In the genomic region with DNA sequence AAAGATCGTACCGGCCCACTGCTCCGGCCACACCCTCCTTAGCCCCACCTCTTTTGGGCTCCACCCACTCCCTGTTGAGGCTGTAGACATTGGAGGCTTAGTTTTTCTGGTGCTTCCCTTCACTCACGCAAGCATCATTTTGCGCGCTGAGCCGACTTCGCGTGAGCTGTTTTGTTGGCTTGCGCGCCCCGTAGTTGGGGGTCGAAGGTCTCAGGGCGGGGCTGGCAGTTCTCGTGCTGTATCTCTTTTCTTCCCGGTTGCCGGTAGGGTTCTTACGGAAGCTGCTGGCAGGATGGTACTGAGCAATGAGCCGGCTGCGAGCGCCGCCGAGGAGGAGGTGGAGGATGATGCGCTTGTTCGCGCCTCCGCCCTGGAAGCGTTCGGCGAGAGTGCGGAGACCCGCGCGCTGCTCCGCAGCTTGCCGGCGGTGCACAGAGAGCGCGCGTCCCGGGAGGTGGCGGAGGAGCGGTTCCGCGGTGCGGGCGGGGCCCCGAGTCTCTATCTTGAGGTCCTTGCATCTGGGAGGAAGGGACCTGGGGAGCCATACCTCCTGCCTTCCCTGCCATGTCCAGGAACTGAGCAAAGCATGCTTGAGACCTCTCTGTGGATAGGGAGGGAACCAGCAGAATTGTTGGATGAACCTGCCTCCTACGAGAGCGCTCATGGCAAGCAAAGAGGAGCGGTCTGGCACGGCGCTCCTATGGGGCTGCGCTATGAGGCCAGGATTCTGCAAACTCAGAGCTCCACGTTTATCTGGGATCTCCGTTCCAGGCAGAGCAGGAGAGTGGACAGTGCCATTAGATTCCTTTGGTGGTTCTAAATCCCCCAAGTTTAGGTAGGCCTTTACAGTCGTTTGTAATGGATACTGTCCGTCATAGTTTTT, we compare ENCODE assay signal across 8 mouse cellular contexts. TPM values are rescaled to one million over a fixed set of nuclear protein-coding genes. Genes with fewer than 3 reads are reported as not detected.
A peak's percentile ranks its signal among the peaks of the same experiment; 100 is the strongest.
DNase-seq lines count a peak whose midpoint lies in the region; ATAC-seq lines count a peak whose summit lies in the region.

Gene Tbcd, plus strand, starts transcription at position 197 of the 883 bp plus-strand sequence.

- no peaks in the 10 kb centered on the region for H3K9me3 ChIP-seq in heart, embryonic 13.5 days
- no peaks in the 10 kb centered on the region for H3K9me3 ChIP-seq in liver, embryonic 12.5 days (replicated peaks)
- no peaks in the 10 kb centered on the region for H3K9me3 ChIP-seq in stomach, embryonic 15.5 days

- under 1% methylated on average over 58 of the region's 58 CpGs for WGBS in heart, embryonic 13.5 days
- WGBS in liver, embryonic 12.5 days (ENCODE audit: insufficient replicate concordance) = under 1% methylated on average over 58 of the region's 58 CpGs
- WGBS in stomach, embryonic 15.5 days = under 1% methylated on average over 58 of the region's 58 CpGs

- peak within 1 kb of the TSS; percentile 85 for H3K4me2 ChIP-seq in heart, embryonic 13.5 days
- H3K4me2 ChIP-seq in liver, embryonic 12.5 days = peak within 1 kb of the TSS; percentile 83
- peak within 1 kb of the TSS; percentile 80 for H3K4me2 ChIP-seq in stomach, embryonic 15.5 days

- peak within 1 kb of the TSS; percentile 84 for H3K9ac ChIP-seq in heart, embryonic 13.5 days
- H3K9ac ChIP-seq in liver, embryonic 12.5 days = peak within 1 kb of the TSS; percentile 72
- peak within 1 kb of the TSS; percentile 52 for H3K9ac ChIP-seq in stomach, embryonic 15.5 days

- no peak within 1 kb of the TSS for H3K27ac ChIP-seq in brown adipose tissue, adult 24 weeks (replicated peaks; ENCODE audit: low read depth, low read length)
- peak within 1 kb of the TSS; percentile 70 for H3K27ac ChIP-seq in heart, embryonic 13.5 days (replicated peaks)
- peak within 1 kb of the TSS; percentile 89 for H3K27ac ChIP-seq in liver, embryonic 12.5 days
- H3K27ac ChIP-seq in stomach, embryonic 15.5 days = peak within 1 kb of the TSS; percentile 76

- peaks cover 7% of the 10 kb centered on the region for H3K4me1 ChIP-seq in brown adipose tissue, adult 24 weeks (ENCODE audit: control insufficient read depth, insufficient read depth, insufficient read length, low read length)
- peaks cover 18% of the 10 kb centered on the region for H3K4me1 ChIP-seq in heart, embryonic 13.5 days
- peaks cover 45% of the 10 kb centered on the region for H3K4me1 ChIP-seq in liver, embryonic 12.5 days
- peaks cover 6% of the 10 kb centered on the region; the same call in 1 of the 2 replicates for H3K4me1 ChIP-seq in stomach, embryonic 15.5 days

- H3K27me3 ChIP-seq in heart, embryonic 13.5 days (replicated peaks) = peaks cover 3% of the 10 kb centered on the region; the same call in 1 of the 2 replicates
- peaks cover 12% of the 10 kb centered on the region; the same call in 1 of the 2 replicates for H3K27me3 ChIP-seq in liver, embryonic 12.5 days (replicated peaks)
- no peaks in the 10 kb centered on the region for H3K27me3 ChIP-seq in stomach, embryonic 15.5 days (replicated peaks)

- peak within 1 kb of the TSS; percentile 87 for H3K4me3 ChIP-seq in brown adipose tissue, adult 24 weeks (ENCODE audit: insufficient read depth, low read depth, low read length)
- H3K4me3 ChIP-seq in heart, embryonic 13.5 days = peak within 1 kb of the TSS; percentile 87
- H3K4me3 ChIP-seq in liver, embryonic 12.5 days = peak within 1 kb of the TSS; percentile 68
- peak within 1 kb of the TSS; percentile 95 for H3K4me3 ChIP-seq in stomach, embryonic 15.5 days (replicated peaks)

- ATAC-seq in heart, embryonic 13.5 days (ENCODE audit: extremely low read depth, insufficient number of reproducible peaks, low FRiP score, low TSS enrichment) = peak; percentile 79
- peak; percentile 92 for ATAC-seq in liver, embryonic 12.5 days
- peak; percentile 93 for ATAC-seq in stomach, embryonic 15.5 days (ENCODE audit: insufficient read depth, low FRiP score, low read depth)

- peak; percentile 94 for DNase-seq in CD4-positive, CD25-positive, alpha-beta regulatory T cell, adult 2 months (ENCODE audit: low read depth, low spot score)
- peak; percentile 58 for DNase-seq in fat pad, adult 2 months (ENCODE audit: extremely low read depth, low read depth, low spot score)
- DNase-seq in kidney, postnatal 10 days = peak; percentile 95
- peak; percentile 78 to 85 for DNase-seq in natural killer cell, adult 2 months (ENCODE audit: low spot score in 2 of 2)

- peaks cover 20% of the 10 kb centered on the region for H3K36me3 ChIP-seq in heart, embryonic 13.5 days
- peaks cover 55% of the 10 kb centered on the region for H3K36me3 ChIP-seq in liver, embryonic 12.5 days
- no peaks in the 10 kb centered on the region for H3K36me3 ChIP-seq in stomach, embryonic 15.5 days

RNA-seq across cellular contexts. Expression of gene Tbcd, which starts in this region (rescaled TPM):
- polyA plus RNA-seq in brown adipose tissue, adult 24 weeks (2012; ENCODE audit: insufficient read depth, insufficient read length, missing spikeins) = 15.3 and 19.6 TPM in 2 replicates
- 21.0 and 22.1 TPM in 2 replicates for polyA plus RNA-seq in heart, embryonic 13.5 days (2015; fragmentation: Nextera tagmentation; extraction: Ambion mirVana)
- 30.1 and 30.2 TPM in 2 replicates for polyA plus RNA-seq in liver, embryonic 12.5 days (2016; fragmentation: Nextera tagmentation; extraction: Ambion mirVana)
- polyA plus RNA-seq in stomach, embryonic 15.5 days (2015; fragmentation: Nextera tagmentation; extraction: Ambion mirVana) = 34.6 and 38.7 TPM in 2 replicates
